Mouse (Mus musculus) frontal cortex, adult (tissue): ENCODE results near the gene Ski.

Source experiments
- ATAC-seq: cut with Nextera tagmentation; 2 replicates; pipeline ENCODE4 v1.9.2; 2017; ENCODE audit warnings: mild to moderate bottlenecking, moderate library complexity, mixed read lengths; ENCODE audit not compliant: low TSS enrichment

Ski gene

GRCm38 (mm10) chr4:155176210-155176609, 46.2 kb downstream of the Ski start:
- no peak for ATAC-seq

- peak; percentile 1; the same call in 1 of the 2 replicates for ATAC-seq
These were observed 48.3 kb downstream of the Ski start for GRCm38 (mm10) chr4:155173822-155174785.

- ATAC-seq, result peak; percentile 11; the same call in 1 of the 2 replicates
These were observed 49.2 kb downstream of the Ski start for GRCm38 (mm10) chr4:155172909-155173821.

GRCm38 (mm10) chr4:155171961-155172533, 50.3 kb downstream of the Ski start:
- peak; percentile 48 for ATAC-seq

- ATAC-seq, result no peak
These were observed 51.7 kb downstream of the Ski start for GRCm38 (mm10) chr4:155170614-155171212.

GRCm38 (mm10) chr4:155168835-155169252, 53.5 kb downstream of the Ski start:
- ATAC-seq, result no peak

- ATAC-seq, result no peak
These were observed 56.5 kb downstream of the Ski start for GRCm38 (mm10) chr4:155165861-155166260.

GRCm38 (mm10) chr4:155164550-155164949, 57.8 kb downstream of the Ski start:
- no peak for ATAC-seq

GRCm38 (mm10) chr4:155163685-155164084, 58.7 kb downstream of the Ski start:
- no peak for ATAC-seq

GRCm38 (mm10) chr4:155163320-155163651, 59.1 kb downstream of the Ski start:
- no peak for ATAC-seq

GRCm38 (mm10) chr4:155162433-155163319, 59.7 kb downstream of the Ski start:
- no peak for ATAC-seq

- ATAC-seq, result peak; percentile 62; the same call in 1 of the 2 replicates
These were observed 63.9 kb downstream of the Ski start for GRCm38 (mm10) chr4:155158543-155158917.

- no peak for ATAC-seq
These were observed 64.4 kb downstream of the Ski start for GRCm38 (mm10) chr4:155157871-155158542.

- no peak for ATAC-seq
These were observed 65.7 kb downstream of the Ski start for GRCm38 (mm10) chr4:155156734-155157133.

- no peak for ATAC-seq
These were observed 67.4 kb downstream of the Ski start for GRCm38 (mm10) chr4:155154986-155155385.

GRCm38 (mm10) chr4:155153389-155154072, 68.9 kb downstream of the Ski start:
- no peak for ATAC-seq

- ATAC-seq, result no peak
These were observed 69.9 kb downstream of the Ski start for GRCm38 (mm10) chr4:155152476-155152875.

GRCm38 (mm10) chr4:155151845-155152244, 70.5 kb downstream of the Ski start:
- ATAC-seq, result no peak

GRCm38 (mm10) chr4:155151221-155151788, 71.1 kb downstream of the Ski start:
- no peak for ATAC-seq
